Mouse (Mus musculus): ENCODE measurements around the gene Smpd4.
A peak's percentile ranks its signal among the peaks of the same experiment; 100 is the strongest.

Gene Smpd4

DNA sequence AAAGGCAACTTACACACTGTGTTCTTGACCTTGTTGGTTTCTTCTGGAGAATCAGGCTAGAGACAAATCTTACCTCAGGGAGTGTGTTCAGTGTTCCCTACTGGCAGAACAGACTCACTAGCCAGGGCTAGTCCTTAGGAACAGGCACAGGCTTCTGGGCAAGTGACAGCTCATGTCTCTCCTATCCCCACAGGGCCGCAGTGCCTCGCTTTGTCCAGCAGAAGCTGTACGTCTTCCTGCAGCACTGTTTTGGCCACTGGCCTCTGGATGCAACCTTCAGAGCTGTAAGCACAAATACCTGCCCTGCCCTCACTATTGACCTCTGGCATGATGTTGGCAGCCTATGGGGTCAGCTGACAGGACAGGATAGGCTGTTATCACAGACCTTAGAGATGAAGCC lies 19.9 kb downstream of the Smpd4 start:
- DNase-seq: no peak

DNA sequence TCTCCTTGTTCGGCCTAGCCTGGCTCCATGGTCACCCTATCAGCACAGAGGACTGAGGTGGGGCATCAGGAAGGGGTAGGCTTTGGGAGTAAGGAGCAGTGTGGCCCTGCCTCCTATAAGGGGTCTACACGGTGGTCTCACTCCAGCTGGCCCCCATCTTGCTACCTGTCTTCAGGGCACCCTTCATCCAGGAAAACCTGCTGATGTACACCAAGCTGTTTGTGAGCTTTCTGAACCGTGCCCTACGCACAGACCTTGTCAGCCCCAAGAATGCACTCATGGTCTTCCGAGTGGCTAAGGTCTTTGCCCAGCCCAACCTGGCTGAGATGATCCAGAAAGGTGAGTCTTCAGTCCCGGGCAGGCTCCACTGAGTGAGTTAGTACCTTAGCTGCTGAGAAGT lies 20.8 kb downstream of the Smpd4 start:
- no peak for DNase-seq

DNA sequence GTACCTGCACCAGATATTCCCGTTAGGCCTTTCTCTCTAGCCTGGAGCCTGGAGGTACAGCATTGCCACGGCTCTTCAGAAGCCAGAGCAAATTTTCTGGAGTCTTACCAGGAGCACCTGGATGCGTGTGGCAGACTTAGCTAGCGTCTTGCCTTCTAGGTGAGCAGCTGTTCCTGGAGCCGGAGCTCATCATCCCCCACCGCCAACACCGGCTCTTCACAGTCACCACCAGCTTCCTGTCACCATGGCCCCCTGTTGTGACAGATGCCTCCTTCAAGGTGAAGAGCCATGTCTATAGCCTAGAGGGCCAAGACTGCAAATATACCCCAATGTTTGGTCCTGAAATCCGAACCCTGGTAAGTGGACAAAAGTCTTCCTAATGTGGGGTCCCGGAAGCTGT lies 21.6 kb downstream of the Smpd4 start:
- DNase-seq: no peak

DNA sequence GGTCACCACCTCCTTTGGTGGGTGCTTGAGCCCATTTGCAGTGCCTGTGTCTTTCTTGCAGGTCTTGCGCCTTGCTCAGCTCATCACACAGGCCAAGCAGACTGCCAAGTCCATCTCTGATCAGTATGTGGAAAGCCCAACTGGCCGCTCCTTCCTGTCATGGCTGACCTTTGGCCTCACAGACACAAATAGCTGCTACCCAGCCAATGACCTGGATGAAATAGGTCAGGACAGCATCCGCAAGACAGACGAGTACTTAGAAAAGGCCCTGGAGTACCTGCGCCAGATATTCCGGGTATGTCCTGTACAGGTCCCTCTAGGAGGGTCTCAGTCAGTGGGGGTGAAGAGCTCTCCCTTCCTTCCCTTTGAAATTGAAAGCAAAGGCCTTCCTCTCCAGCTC lies 22.1 kb downstream of the Smpd4 start:
- no peak for DNase-seq

DNA sequence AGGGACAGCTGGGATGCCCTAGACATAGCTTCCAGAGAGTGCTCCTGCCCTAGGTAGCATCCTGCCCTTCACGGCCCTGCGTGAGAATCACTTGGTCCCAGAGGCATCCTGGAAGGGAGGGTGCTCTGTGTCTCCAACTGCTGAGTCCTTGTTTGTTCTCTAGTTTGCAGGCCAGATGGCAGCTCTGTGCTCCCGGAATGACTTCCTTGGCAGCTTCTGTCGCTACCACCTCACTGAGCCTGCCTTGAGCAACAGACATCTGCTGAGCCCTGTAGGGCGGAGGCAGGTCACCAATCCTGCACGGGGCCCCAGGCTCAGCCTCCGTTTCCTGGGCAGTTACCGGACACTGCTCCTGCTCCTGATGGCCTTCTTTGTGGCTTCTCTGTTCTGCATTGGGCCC lies 23.2 kb downstream of the Smpd4 start:
- DNase-seq: no peak

DNA sequence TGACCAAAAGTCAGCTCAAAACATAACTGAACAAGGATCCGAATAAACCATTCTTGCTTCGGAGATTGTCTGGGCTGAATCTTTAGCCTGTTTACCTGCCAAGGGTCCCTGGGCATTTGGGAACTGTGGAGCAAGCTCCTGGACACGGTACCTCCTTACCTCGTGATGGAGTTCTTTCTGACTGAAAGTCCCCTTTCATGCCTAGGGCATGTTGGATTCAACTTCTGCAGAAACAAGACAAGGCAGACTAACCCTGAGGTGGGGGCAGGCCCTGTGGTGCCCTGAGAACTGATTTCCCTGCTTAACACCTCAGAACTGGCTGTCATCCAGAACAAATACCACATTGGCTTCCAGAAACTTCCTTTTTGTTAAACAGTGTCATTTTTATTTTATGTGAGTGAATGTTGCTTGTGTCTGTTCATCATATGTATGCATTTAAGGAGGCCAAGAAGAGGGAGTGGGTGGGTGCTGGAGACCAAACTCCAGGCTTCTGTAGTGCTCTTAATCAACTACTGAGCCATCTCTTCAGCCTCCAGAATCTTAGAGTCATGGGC lies 24.4 kb downstream of the Smpd4 start:
- no peak for DNase-seq

DNA sequence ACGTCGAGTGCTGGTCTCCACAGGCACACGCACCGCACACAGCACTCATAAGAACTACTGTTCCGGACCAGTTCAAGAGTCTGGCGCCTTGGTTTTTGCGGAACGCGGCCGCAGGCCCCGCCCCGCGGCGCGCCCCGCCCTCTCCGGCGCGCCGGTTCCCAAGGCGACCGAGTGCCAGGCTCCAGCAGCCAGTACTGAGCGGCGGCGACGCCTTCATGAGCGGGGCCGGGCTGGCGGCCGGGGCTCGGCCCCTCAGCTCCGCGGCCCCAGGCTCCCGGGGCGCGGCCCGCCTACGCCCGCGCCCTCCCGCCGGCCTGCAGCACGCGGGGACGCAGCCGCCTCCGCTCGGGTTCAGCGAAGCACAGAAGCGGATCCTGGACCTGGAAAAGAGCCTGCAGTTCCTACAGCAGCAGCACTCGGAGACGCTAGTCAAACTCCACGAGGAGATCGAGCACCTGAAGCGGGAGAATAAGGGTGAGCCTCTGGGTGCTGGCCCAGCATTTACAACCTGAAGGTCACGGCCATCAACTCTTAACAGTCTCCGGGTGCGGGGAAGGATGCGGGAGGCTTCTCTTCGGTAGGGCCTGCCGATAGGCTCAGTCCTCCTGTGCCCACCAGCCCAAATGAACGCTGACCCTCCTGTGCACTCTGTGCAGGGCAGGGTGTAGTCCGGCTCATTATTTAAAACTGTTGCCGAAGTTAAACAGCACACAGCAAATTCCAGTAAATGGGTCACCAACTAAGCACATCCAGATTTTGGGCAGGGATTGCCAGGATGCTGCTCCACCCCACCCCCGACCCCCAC lies 27.4 kb downstream of the Smpd4 start, which contains the start of gene Ccdc74a:
TSS of gene Ccdc74a (plus strand) at position 161 of the 805 bp plus-strand sequence.
- peak; percentile 86 to 91 for DNase-seq

DNA sequence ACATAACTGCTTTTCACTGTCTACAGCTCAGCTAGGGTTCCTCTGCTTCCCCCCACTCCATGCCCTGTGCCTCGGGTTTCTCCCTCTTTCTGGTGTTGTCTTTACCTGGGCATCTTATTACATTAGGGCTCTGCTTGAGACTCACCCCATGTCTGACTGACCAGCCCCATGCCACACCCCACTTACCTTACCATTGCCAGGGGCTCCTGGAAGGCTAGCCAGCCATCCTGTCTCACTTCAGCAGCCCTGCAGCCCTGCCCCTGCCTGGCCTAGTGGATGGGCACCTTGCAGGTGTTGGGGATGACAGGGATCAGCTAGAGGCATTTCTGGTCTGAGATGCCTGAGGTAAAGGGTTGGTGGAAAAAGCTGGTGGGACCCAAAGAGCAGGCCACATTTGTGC lies 28.0 kb downstream of the Smpd4 start:
- no peak for DNase-seq

DNA sequence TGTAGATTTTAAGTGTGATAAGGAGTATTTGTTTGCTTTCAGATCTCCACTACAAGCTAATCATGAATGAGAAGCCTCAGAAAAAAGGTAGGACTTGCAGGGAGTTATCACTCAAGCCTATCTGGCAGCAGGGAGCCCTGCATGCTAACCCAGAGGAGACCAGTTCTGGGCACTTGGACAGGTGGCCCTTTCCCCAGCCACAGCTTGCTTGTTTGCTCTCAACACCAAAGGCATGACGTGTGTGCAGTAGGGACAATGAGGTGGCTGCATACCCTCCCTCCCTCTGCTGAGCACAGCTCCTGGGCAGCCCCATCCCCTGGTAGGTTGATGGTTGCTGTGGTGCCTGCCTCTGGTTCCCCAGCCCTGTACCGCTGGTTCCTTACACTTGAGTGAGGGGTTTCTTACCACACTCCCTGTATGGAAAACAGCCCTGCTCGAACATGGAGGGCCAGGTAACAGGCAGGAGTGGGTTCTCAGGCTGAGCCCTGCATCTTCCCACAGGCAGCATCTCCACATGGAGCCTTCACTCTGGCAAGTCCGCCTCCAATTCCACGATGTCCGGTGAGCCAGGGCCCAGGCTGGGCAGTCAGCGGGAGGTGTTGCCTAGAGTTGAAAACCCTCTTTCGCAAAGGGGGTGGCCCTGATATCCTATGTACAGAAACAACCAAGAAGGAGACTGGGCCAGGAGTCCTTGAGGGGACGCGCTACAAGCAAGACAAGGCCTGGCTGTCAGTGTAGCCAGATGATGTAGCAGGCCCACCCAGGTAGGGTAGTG lies 28.6 kb downstream of the Smpd4 start:
- no peak for DNase-seq

DNA sequence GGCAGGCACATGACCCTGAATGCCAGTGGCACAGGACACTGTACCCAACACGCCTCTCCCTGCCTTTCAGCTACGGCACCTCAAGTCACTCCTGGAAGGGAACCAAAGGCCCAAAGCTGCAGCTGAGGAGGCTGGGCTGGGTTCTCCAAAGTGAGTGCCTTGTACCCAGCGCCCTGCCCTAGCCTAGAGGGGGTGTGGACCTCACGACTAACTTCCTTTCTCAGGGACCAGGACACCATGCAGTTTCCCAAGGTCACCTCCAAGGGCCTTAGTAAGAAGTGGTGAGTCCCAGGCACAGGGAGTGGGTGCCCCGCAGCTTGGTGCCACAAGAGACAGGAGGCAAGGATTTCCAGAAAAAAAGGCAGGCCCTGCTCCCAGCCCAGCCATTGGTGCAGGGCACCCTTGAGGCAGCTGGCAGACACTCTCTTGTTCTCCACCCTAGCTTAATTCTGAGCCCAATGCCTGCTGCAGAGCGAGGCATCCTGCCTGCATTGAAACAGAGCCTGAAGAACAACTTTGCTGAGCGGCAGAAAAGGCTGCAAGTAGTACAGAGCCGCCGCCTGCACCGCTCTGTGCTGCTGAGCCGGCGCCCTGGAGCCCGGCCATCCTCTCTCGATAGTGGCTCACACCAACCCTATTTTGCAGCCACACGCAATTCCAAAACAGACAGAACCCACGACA lies 30.9 kb downstream of the Smpd4 start:
- no peak for DNase-seq

DNA sequence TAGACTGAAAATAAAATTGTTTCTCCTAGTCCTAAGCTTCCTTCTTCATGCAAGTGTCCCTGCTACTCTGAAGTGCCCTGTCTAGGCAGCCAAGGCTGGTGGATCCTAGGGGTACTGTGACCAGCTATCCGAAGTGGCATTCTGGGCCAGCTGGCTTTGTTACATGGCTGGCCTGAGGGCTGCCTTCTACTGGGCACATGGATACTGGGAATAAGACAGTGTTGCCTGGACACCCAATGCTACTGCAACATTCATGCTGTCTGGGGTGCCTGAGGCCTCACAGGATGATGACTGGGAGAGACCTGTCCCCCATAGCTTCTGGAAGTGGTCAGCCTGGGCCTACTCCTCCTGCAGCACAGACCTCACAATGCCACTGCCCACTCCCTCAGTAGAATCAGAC lies 31.6 kb downstream of the Smpd4 start:
- DNase-seq: no peak

DNA sequence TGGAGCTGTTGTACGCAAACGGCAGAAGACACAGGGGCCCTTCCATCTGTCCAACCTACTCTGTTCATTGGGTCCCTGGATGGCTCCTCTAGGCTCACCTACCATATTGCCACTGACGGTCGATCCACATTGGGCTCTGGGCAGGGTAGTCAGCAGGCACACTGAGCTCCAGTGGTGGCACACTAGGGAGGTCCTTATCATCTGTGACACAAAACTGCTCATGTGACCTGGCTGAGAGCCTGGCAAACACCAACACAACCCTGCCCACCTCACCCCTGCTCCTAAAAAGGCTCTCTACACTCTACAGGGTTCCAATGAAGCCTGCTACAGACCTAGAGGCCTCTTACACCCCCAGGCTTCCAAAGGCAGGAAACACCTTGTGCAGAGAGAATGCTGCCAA lies 33.5 kb downstream of the Smpd4 start:
- no peak for DNase-seq

DNA sequence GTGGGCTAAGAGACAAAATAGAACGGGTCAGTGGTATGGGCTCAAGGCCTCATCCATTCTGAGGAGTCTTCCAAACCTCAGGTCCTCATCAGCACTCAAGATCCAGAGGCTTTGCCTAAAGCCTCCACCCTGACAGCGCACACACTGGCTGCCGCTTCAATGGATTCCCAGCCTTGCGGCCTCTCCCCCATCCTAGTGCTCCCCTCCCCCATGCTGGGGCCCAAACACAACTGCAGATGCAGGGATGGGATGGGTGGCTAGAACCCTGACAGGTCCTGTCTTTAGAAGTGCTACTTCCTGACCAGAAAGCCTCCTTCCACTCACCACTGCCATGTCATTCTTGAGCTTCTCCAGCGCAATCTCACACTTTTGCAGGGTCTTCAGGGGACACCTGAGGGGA lies 34.4 kb downstream of the Smpd4 start:
- no peak for DNase-seq

DNA sequence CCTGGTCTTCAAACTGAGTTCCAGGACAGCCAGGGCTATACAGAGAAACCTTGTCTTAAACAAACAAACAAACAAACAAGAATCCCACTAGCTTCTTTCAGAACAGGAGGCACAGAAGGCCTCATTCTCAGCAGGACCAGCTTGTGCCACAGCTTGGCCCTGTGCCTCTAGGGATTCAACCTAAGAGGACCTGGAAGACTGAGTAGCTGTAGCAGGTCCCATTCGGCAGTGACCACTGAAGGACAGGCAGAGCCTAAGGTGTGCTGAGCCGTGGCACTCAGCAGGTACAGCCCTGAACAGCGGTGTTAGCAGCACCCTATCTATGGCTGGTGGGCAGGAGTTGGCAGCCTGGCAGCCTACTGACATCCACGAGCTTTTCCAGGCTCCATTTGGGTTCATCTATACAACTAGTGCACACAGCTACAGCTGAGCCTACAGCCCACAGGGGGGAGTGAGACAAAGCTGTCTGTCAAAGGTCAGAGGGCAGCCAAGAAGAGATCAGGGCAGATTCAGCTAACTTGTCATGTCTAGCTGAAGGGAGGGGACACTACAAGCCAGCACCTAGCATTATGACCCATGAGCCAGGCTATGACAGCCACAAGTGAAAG lies 35.1 kb downstream of the Smpd4 start:
- no peak for DNase-seq

DNA sequence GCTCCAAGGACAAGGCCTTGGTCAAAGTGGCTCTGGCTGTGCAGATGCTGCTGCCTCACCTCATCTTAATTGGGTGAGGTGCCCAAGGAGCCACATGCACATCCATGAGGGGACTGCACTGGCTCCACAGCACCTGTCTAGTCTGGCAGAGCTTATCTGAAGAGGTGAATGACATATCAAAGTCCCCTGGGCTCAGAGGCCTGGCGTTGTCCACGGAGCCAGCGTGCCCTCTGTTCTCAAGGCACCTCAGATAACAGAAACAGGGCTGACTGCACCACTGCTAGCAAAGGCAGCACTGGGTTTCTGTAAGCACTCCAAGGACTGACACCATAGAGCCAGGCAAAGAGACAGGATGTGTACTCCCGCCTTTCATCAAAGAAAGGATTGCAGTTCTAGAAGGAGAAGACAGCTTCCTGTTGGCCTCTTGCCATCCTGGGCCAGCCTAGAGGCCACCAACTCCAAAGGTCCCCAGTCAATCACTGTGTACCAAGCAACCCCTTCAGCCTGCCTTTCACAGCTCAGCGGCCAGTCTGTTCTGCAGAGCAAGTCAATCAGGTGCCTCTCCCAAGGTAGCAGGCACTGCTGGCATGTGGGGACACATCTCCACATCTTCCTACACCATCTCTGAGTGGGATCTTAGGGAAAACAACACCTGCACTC lies 37.2 kb downstream of the Smpd4 start:
- DNase-seq: no peak

DNA sequence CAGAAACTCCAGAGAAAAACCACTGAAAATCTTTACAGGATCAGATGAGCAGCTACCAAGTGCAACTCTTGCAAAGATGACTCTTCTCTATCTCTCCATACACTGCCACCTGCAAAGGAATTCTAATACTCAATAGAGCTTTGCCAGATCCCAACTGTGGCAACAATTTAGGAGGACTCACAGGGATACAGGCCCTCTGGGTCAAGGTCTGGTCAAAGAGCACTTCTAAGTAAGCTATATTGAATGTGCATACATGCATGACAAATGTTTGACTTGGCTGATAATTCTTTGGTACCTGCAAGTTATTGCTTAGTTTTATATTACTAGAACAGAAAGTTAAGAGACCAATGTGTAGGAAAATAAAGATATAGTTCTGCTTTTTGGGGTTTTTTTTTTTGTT lies 46.4 kb downstream of the Smpd4 start:
- DNase-seq: no peak

DNA sequence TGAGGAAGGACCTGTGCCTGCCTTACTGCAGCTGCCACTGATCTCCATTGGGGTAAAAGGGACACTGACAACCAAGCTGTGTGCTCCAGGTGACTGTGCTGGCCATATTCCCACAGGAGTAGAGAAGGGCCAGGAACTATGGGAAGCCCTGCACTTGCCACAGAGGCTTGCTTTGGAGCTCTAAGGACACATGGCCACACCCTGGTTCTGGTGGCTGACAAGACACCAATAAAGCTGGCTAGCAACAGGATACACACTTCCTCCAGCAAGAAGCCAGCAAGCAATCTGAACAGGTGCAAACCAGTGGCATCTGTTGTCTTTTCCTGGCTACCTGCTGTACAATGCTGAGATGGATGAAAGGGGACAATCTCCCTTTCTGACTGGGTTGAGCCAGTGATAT lies 50.7 kb downstream of the Smpd4 start:
- no peak for DNase-seq
